In genomic region chr7:139475896-139476295, GRCm38 (mm10) we compare ENCODE assay signal across 8 mouse cellular contexts.
DNase-seq lines count a peak whose midpoint lies in the region; ATAC-seq and TF ChIP-seq lines count a peak whose summit lies in the region.
"Had no signal": no experiment of that assay in that cellular context is flagged by ENCODE, and none has a peak within 500 bp of the region (broad histone marks: within the 10 kb centered on the region; RNA-seq: fewer than 3 reads in every experiment).

No protein-coding gene starts in this region.

- peaks cover 23% of the 10 kb centered on the region for H3K4me1 ChIP-seq in heart, postnatal 0 days (ENCODE audit: control insufficient read depth, insufficient read depth)
- peaks cover 33% of the 10 kb centered on the region for H3K4me1 ChIP-seq in heart, embryonic 10.5 days
- H3K4me1 ChIP-seq in midbrain, postnatal 0 days (ENCODE audit: insufficient read depth, low read length), result no peaks in the 10 kb centered on the region
- H3K4me1 ChIP-seq in midbrain, embryonic 15.5 days, result 0 out of 2 replicates have a peak, but pooled peaks cover 4% of the 10 kb centered on the region
- H3K4me1 ChIP-seq in cerebellum, adult 2 months (ENCODE audit: control insufficient read depth, insufficient read depth, low read length), result peaks cover 33% of the 10 kb centered on the region

- peak; percentile 39; the same call in 1 of the 2 replicates for ATAC-seq in heart, postnatal 0 days (ENCODE audit: insufficient read depth, low read depth)
- no peak for ATAC-seq in midbrain, postnatal 0 days (ENCODE audit: low FRiP score)
- ATAC-seq in midbrain, embryonic 15.5 days (replicated peaks), result no peak

- no peak overlapping the region for H3K4me3 ChIP-seq in heart, postnatal 0 days (ENCODE audit: low read depth, low read length)
- H3K4me3 ChIP-seq in heart, embryonic 10.5 days, result no peak overlapping the region
- H3K4me3 ChIP-seq in midbrain, postnatal 0 days (ENCODE audit: low read depth, low read length), result no peak overlapping the region
- no peak overlapping the region for H3K4me3 ChIP-seq in midbrain, embryonic 15.5 days
- H3K4me3 ChIP-seq in cerebellum, adult 2 months (replicated peaks; ENCODE audit: insufficient read depth, low read depth, low read length), result no peak overlapping the region
- H3K4me3 ChIP-seq: erythroblast, embryonic 14.5 days had no signal

- no peak overlapping the region for H3K9ac ChIP-seq in heart, postnatal 0 days (replicated peaks; ENCODE audit: low read depth, low read length)
- H3K9ac ChIP-seq in midbrain, postnatal 0 days (replicated peaks; ENCODE audit: low read length, poor library complexity, severe bottlenecking), result no peak overlapping the region
- H3K9ac ChIP-seq in midbrain, embryonic 15.5 days, result no peak overlapping the region

- peaks cover 29% of the 10 kb centered on the region for H3K36me3 ChIP-seq in heart, postnatal 0 days (replicated peaks; ENCODE audit: control insufficient read depth, insufficient read depth, low read length)
- H3K36me3 ChIP-seq in heart, embryonic 10.5 days, result peaks cover 9% of the 10 kb centered on the region
- H3K36me3 ChIP-seq in midbrain, postnatal 0 days (ENCODE audit: insufficient read depth, low read length), result no peaks in the 10 kb centered on the region
- H3K36me3 ChIP-seq in midbrain, embryonic 15.5 days (replicated peaks), result no peaks in the 10 kb centered on the region

- TF ChIP-seq EP300 in heart, postnatal 0 days (IDR thresholded peaks at IDR 0.05; ENCODE audit: low read depth), result no peak

- no peak overlapping the region for H3K27ac ChIP-seq in heart, postnatal 0 days (ENCODE audit: low read depth)
- H3K27ac ChIP-seq in heart, embryonic 10.5 days, result no peak overlapping the region
- no peak overlapping the region for H3K27ac ChIP-seq in midbrain, postnatal 0 days (ENCODE audit: low read depth, low read length)
- H3K27ac ChIP-seq in midbrain, embryonic 15.5 days, result no peak overlapping the region
- no peak overlapping the region for H3K27ac ChIP-seq in cerebellum, adult 2 months (ENCODE audit: insufficient read depth, low read length)

- 43% methylated on average over 4 of the region's 4 CpGs for WGBS in heart, postnatal 0 days
- WGBS in heart, embryonic 10.5 days, result 44% methylated on average over 4 of the region's 4 CpGs
- 53% methylated on average over 4 of the region's 4 CpGs for WGBS in midbrain, postnatal 0 days
- WGBS in midbrain, embryonic 15.5 days, result 44% methylated on average over 4 of the region's 4 CpGs
- 38% methylated on average over 4 of the region's 4 CpGs for WGBS in cerebellum, adult 2 months

- H3K4me2 ChIP-seq in heart, postnatal 0 days (ENCODE audit: low read depth, low read length), result no peak overlapping the region
- H3K4me2 ChIP-seq in midbrain, postnatal 0 days (ENCODE audit: low read depth, low read length, poor library complexity, severe bottlenecking), result no peak overlapping the region
- H3K4me2 ChIP-seq in midbrain, embryonic 15.5 days, result no peak overlapping the region

- DNase-seq in heart, postnatal 0 days (ENCODE audit: low spot score), result no peak
- DNase-seq in heart, embryonic 10.5 days (ENCODE audit: low spot score), result no peak
- DNase-seq in midbrain, postnatal 0 days (ENCODE audit: low spot score), result no peak
- DNase-seq in cerebellum, adult 2 months, result peak; percentile 68 to 73
- peak; percentile 16 for DNase-seq in lung, postnatal 14 days
- DNase-seq in c-Kit-positive CD71-positive TER-119-positive erythroid progenitor cells, embryonic 14.5 days (ENCODE audit: low spot score), result no peak

- TF ChIP-seq CTCF in heart, postnatal 0 days (IDR thresholded peaks at IDR 0.05; ENCODE audit: low read depth), result peak; percentile 46
- peak; percentile 59 for TF ChIP-seq CTCF in midbrain, postnatal 0 days (IDR thresholded peaks at IDR 0.05)
- peak; percentile 78 for TF ChIP-seq CTCF in cerebellum, adult 2 months (IDR thresholded peaks at IDR 0.05; ENCODE audit: borderline replicate concordance, insufficient read depth, low read depth, low read length)

- no peak for TF ChIP-seq POLR2A in cerebellum, adult 2 months (IDR thresholded peaks at IDR 0.05; ENCODE audit: borderline replicate concordance, insufficient read depth, low read length)

- no peaks in the 10 kb centered on the region for H3K9me3 ChIP-seq in heart, postnatal 0 days (replicated peaks; ENCODE audit: control insufficient read depth, low read length)
- no peaks in the 10 kb centered on the region for H3K9me3 ChIP-seq in heart, embryonic 10.5 days
- H3K9me3 ChIP-seq in midbrain, postnatal 0 days (ENCODE audit: low read length), result no peaks in the 10 kb centered on the region
- no peaks in the 10 kb centered on the region for H3K9me3 ChIP-seq in midbrain, embryonic 15.5 days

- H3K27me3 ChIP-seq in heart, postnatal 0 days (ENCODE audit: control insufficient read depth, insufficient read depth, low read length), result no peaks in the 10 kb centered on the region
- no peaks in the 10 kb centered on the region for H3K27me3 ChIP-seq in heart, embryonic 10.5 days (ENCODE audit: insufficient read depth, poor library complexity, severe bottlenecking)
- no peaks in the 10 kb centered on the region for H3K27me3 ChIP-seq in midbrain, postnatal 0 days (ENCODE audit: insufficient read depth, low read length)
- no peaks in the 10 kb centered on the region for H3K27me3 ChIP-seq in midbrain, embryonic 15.5 days (replicated peaks)
- H3K27me3 ChIP-seq in cerebellum, adult 2 months (ENCODE audit: control insufficient read depth, insufficient read depth, low read length), result no peaks in the 10 kb centered on the region

Comparison
In these comparisons a context has a peak if more than half of its experiments do, and no peak if none do; other contexts are left out.
1. DNase-seq: peak in cerebellum, adult 2 months (2 of 2) and lung, postnatal 14 days (single experiment); none in heart, postnatal 0 days (single experiment), heart, embryonic 10.5 days (single experiment), midbrain, postnatal 0 days (single experiment) and c-Kit-positive CD71-positive TER-119-positive erythroid progenitor cells, embryonic 14.5 days (single experiment).
2. Peak in every context shown above with its lines, with median percentiles within 50 percentile points of each other: CTCF ChIP-seq.